Mouse (Mus musculus) layer of hippocampus, adult 11-12 months (tissue): ENCODE measurements around the gene Cops2.

Source experiments
- DNase-seq: peaks from one replicate; pipeline ENCODE4 v3.0.0; 2022; ENCODE audit warnings: low spot score

Cops2 gene

GRCm38 (mm10) chr2:125826201-125826600, 32.7 kb downstream of the Cops2 start:
- no peak for DNase-seq

- no peak for DNase-seq
Measured at GRCm38 (mm10) chr2:125820397-125820796, 38.5 kb downstream of the Cops2 start.

- DNase-seq: no peak
Measured at GRCm38 (mm10) chr2:125813972-125814595, 44.9 kb downstream of the Cops2 start.

DNA sequence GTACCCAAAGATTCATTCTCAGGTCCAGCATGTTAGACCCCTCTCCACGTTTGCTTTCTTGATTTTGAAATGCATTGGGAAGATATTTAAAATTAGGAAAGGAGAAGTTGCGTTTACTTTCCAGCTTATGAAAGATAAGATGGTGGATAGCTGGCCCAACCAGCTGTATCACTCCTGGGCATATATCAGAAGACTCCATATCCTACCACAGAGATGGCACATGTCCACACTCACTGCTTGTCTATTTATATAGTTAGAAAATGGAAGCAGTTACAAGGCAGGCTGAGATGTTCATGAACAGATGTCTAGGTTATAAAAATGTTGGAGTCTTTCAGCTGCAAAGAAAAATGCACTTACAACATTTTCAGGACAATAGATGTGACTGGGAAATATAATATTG, 47.6 kb downstream of the Cops2 start:
- DNase-seq: no peak

DNA sequence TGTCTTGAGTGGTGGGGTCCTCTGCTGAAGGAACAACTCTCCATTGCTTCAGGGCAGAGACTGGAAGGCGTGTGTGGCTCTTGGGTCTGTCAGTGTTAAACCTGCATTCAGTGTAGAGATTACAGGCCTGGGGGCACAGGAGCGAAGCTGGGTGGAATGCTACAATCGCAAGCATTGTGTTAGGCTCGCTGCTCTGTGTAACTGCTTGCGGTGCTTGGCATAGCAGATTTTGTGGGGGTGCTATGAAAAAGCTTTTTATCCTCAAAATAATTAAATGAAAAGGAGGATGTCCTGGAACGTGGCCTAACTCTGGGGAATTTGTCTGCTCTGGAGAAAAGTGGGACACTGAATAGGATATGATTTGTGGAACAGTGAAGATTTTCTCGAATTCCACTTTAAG, 49.4 kb downstream of the Cops2 start:
- DNase-seq: peak; percentile 67

DNA sequence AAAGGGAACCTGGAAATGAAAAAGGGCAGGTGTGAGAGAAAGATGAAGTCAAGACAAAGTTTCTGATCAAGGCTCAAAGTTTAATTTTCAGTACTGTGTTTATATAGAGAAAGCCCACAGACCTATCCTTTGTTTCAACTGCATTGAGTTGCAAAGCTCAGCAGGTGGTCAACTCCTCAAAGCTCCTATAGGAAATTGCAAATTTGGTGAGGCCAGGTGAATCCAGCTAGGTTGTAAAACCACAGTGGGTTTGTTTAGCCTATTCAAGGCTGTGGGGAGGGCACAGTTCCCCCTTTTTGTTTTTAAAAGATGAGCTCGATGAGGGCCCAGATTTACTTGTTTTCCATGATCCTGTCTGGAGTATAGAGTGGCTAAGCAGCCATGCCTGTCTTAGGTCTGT, 53.1 kb downstream of the Cops2 start:
- DNase-seq: no peak

DNA sequence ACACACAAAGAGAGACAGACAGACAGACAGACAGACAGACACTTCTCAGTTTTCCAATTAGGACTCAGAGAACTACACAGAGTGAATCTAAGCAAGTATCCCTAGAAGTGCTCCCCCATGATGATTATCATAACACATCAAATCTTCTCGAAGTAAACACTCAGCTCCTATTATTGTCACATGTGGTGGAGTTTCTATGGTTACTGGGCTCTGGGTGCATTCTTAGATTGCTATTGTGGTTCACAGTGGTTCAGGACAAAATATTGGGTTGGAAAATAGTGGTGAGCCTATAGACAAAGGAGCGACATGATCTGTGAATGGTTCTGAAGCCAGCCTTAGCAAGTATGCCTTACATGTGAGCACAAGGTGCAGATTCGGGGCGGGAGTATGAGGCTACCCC, 57.0 kb downstream of the Cops2 start:
- DNase-seq: no peak

- no peak for DNase-seq
Measured at GRCm38 (mm10) chr2:125801038-125801437, 57.9 kb downstream of the Cops2 start.

DNA sequence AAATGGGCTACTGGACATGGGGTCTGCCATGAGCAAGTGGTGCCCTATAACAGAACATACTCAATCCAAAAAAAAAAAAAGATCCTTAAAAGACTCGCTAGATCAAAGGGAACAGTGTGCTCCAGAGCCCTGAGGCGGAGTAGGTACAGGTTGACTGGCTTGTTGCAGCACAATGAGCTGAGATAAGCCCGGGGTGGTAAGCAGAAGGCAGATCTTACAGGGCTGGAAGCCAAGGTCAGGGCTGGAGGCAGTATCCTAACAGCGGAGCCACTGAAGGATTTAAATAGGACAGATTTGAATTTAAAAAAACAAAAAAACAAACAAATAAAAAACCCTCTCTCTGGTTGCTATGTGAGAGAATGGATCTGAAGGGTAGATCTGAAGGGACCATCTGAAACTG, 58.5 kb downstream of the Cops2 start:
- DNase-seq: no peak

GRCm38 (mm10) chr2:125797872-125798271, 61.1 kb downstream of the Cops2 start:
- DNase-seq: no peak

GRCm38 (mm10) chr2:125795118-125795517, 63.8 kb downstream of the Cops2 start:
- no peak for DNase-seq

- no peak for DNase-seq
Measured at GRCm38 (mm10) chr2:125794166-125794565, 64.8 kb downstream of the Cops2 start.

GRCm38 (mm10) chr2:125792879-125793261, 66.1 kb downstream of the Cops2 start:
- no peak for DNase-seq

DNA sequence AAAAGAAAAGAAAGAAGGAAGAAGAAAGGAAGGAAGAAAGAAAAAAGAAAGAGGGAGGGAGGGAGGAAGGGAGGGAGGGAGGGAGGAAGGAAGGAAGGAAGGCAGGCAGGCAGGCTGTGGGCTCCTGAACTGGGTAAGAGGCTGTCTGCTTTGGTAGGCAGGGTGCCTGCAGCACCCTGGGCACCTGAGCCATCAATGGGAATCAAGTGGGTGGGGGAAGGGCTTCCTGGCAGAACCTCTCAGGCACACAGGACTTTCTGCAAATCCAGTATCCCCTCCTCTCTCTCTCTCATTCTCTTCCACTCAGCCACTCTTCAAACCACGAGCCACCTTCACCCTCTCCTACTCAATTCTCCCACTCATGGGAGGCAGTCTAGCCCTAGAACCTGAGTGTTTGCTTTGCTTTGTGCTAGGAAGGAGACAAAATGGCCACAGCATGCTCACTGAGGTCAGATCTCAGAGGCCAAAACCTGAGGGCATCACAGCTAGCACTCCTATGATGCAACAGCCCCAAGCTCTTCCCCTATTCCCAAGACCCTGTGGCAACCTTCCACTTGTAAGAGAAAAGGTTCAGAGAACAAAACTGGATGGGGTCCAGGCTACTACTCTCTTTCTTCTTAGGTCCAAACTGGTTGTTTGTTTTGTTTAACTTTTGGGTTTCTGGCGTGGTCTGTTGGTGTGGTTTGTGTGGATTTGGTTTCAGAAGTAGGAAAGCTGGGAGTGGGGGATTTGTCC, 66.6 kb downstream of the Cops2 start:
- DNase-seq: no peak

- no peak for DNase-seq
Measured at GRCm38 (mm10) chr2:125791485-125791885, 67.5 kb downstream of the Cops2 start.

GRCm38 (mm10) chr2:125790242-125790641, 68.7 kb downstream of the Cops2 start:
- no peak for DNase-seq

GRCm38 (mm10) chr2:125789265-125789664, 69.7 kb downstream of the Cops2 start:
- no peak for DNase-seq

DNA sequence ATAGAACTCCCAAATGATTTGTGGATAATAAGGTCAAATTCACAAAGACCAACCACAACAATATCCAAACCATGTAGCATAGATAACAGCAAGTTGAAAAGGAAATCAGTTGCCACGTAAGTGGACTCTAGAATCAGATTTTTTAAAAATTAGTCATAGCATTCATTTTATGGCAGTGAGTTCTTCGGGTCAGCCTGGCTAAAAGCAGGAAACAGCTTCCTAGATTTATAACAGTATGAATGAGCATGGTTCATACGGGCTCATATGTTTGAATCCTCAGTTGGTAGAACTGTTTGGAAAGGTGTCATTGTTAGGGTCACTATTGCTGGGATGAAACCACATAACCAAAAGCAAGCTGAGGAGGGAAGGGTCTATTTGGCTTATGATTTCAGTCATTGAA, 70.2 kb downstream of the Cops2 start:
- no peak for DNase-seq

- no peak for DNase-seq
Measured at GRCm38 (mm10) chr2:125788351-125788750, 70.6 kb downstream of the Cops2 start.

GRCm38 (mm10) chr2:125785021-125785420, 73.9 kb downstream of the Cops2 start:
- DNase-seq: no peak

GRCm38 (mm10) chr2:125784392-125784791, 74.5 kb downstream of the Cops2 start:
- no peak for DNase-seq

GRCm38 (mm10) chr2:125783868-125784267, 75.1 kb downstream of the Cops2 start:
- DNase-seq: no peak

DNA sequence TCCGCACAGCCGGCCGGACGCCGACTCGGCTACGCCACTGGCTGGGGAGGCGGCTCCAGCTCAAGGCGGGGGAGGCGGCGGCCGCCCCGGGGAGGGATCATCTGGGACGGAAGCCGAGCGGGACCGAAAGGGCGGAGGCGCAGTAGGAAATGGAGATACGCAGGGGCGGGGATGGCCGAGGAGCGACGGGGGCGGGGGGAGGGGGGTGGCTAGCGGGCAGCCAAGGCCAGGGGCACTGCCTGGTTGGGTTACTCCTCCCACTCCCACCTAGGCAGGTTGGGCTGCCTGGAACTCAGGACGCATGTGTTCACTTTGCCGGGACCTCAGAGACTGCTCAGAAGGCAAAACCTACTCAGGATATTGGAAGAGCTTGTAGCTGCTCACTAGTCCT, 76.2 kb downstream of the Cops2 start, which contains the start of gene Secisbp2l:
Gene Secisbp2l (minus strand): TSS at position 152 of the 391 bp plus-strand sequence.
- peak; percentile 94 for DNase-seq
